Mouse (Mus musculus) limb, embryonic 15.5 days (tissue): ENCODE measurements around the gene Atrnl1. TPM values are rescaled to one million over a fixed set of nuclear protein-coding genes. Genes with fewer than 3 reads are reported as not detected.

Source experiments
- ATAC-seq: fragments of 200-750 bp; cut with Nextera tagmentation; 2 replicates; pipeline ENCODE4 v1.8.0; 2017; ENCODE audit warnings: low read depth, moderate TSS enrichment; ENCODE audit not compliant: insufficient number of reproducible peaks, low FRiP score, low TSS enrichment
- H3K27ac ChIP-seq: fragments of 300-500 bp; sonication (generic); 2 replicates; pipeline ENCODE4 v1.5.1; 2015; ENCODE audit warnings: moderate library complexity, mild to moderate bottlenecking, inconsistent platforms
- H3K27me3 ChIP-seq: fragments of 300-500 bp; sonication (generic); 2 replicates; pipeline ENCODE4 v1.6.1; 2015; ENCODE audit warnings: inconsistent platforms
- H3K36me3 ChIP-seq: fragments of 300-500 bp; sonication (generic); 2 replicates; pipeline ENCODE4 v1.6.1; 2015; ENCODE audit warnings: inconsistent platforms
- H3K4me1 ChIP-seq: fragments of 300-500 bp; sonication (generic); 2 replicates; pipeline ENCODE4 v1.6.1; 2015; ENCODE audit warnings: inconsistent platforms
- H3K4me2 ChIP-seq: fragments of 300-500 bp; sonication (generic); 2 replicates; pipeline ENCODE4 v1.6.1; 2015; ENCODE audit warnings: mild to moderate bottlenecking, inconsistent platforms
- H3K4me3 ChIP-seq: fragments of 300-500 bp; sonication (generic); 2 replicates; pipeline ENCODE4 v1.5.1; 2015; ENCODE audit warnings: mild to moderate bottlenecking, inconsistent platforms
- H3K9ac ChIP-seq: fragments of 300-500 bp; sonication (generic); 2 replicates; pipeline ENCODE4 v1.6.1; 2015; ENCODE audit warnings: inconsistent platforms
- H3K9me3 ChIP-seq: fragments of 300-500 bp; sonication (generic); 2 replicates; pipeline ENCODE4 v1.6.1; 2016; ENCODE audit warnings: inconsistent platforms
- WGBS: fragments of 180-500 bp; shearing (Covaris S2); methylation state at CpG from one replicate; pipeline ENCODE4 v1.1.7; 2015; 5-methylcytosine and 5-hydroxymethylcytosine counted together
- polyA plus RNA-seq: library from polyadenylated mRNA; unstranded; fragments of >200 nt; fragmentation: Nextera tagmentation; extraction: Ambion mirVana; gene quantifications from 2 replicates; pipeline ENCODE4 v1.2.1, GENCODE M21; 2015

The Atrnl1 gene
- polyA plus RNA-seq, 1 experiment from 2014 or later = 7.7 TPM

DNA sequence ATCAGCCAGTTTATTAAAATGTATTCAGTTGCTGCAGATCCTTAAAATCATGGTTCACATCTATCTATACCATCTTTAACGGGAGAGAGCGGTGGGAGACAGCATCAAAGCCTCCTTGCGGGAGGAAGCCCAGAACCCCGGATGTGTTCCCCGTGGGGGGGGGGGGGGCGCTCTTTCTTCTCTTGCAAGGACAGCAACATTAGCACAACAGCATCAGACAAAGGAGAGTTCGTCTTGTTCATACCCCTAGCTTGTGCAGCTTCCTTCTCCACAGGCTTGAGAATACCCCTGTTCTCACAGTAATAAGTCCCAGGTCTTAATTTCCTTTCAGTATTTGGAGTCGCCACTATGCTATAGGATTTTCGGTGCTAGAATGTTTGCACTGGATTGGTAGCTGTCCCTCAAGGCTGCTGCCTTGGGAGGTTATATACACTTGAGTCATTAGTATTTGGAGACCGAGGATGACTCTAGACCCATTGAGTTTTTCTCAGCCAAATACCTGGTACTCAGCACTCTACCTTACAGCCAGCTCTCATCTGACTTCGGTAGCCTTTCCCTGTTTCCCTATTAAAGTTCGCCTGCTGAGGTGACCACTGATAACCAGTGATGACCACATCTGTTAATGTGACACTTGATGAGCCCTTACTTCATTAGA is 449.5 kb downstream of the Atrnl1 start:
- Histone ChIP-seq H3K9ac (no peak overlapping the region), H3K27me3 (no peaks in the 10 kb centered on the region), H3K36me3 (no peaks in the 10 kb centered on the region), H3K4me1 (peaks cover 13% of the 10 kb centered on the region), H3K4me2 (no peak overlapping the region), H3K9me3 (no peaks in the 10 kb centered on the region), H3K4me3 (no peak overlapping the region), H3K27ac (no peak overlapping the region; the same call in 1 of the 2 replicates)
- no peak for ATAC-seq
- WGBS = 29% methylated on average over 12 of the region's 12 CpGs

GRCm38 (mm10) chr19:58060854-58061358 is 450.1 kb downstream of the Atrnl1 start:
- no peak overlapping the region; the same call in 1 of the 2 replicates for H3K27ac ChIP-seq
- H3K9ac ChIP-seq = no peak overlapping the region

DNA sequence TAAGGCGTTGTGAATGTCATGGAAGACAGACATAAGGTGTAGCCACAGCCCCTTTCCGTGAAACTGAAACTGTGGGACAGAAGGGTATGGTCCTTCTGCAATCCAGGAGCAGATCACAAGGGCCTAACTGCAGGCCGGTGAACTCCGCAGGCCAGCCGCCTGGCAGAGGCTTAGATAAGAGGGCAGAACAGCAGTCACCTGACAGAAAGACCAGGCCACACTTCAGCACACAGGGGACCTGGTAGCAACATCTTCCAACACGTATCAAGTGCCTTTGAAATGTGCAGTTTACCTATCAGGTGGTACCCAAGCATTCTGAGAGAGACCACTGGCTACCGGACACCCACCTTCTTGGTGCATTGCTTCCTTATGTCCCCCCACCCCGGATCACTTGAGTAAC is 451.1 kb downstream of the Atrnl1 start:
- no peak for ATAC-seq
- Histone ChIP-seq H3K4me3 (no peak overlapping the region), H3K4me1 (peaks cover 13% of the 10 kb centered on the region), H3K4me2 (no peak overlapping the region), H3K27ac (no peak overlapping the region), H3K9ac (no peak overlapping the region), H3K9me3 (no peaks in the 10 kb centered on the region), H3K27me3 (no peaks in the 10 kb centered on the region), H3K36me3 (no peaks in the 10 kb centered on the region)
- WGBS = 86% methylated on average over 8 of the region's 8 CpGs

More at GRCm38 (mm10) chr19:58060854-58061358, 450.1 kb downstream of the Atrnl1 start:
- H3K36me3 ChIP-seq = no peaks in the 10 kb centered on the region
- no peak overlapping the region for H3K4me3 ChIP-seq
- ATAC-seq = 0 out of 2 replicates have a peak, but pooled peaks have one; percentile 40
- peaks cover 13% of the 10 kb centered on the region for H3K4me1 ChIP-seq
- WGBS = 23% methylated on average over 15 of the region's 15 CpGs
- H3K27me3 ChIP-seq = no peaks in the 10 kb centered on the region
- no peaks in the 10 kb centered on the region for H3K9me3 ChIP-seq
- no peak overlapping the region for H3K4me2 ChIP-seq

DNA sequence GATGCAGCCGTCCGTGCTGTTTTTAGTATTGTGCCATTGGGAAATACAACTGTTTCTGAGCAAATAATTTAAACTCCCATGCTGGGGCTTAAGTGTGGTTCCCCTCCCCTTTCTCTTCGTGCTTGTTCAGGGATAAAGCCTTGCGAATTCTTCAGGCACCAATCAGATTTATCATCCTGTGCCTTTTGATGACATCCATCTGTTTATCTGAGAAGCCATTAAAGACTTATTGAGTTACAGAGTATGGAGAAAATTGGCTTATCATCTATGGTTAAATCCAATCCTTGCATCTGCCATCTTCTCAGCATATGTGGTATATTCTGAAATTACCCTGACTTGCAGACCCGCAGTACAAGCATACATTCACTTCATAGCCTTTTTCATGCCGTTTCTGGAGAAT is 452.7 kb downstream of the Atrnl1 start:
- H3K4me1 ChIP-seq = peaks cover 13% of the 10 kb centered on the region
- WGBS = 41% methylated on average over 6 of the region's 6 CpGs

GRCm38 (mm10) chr19:58064116-58065000 is 453.5 kb downstream of the Atrnl1 start:
- 50% methylated on average over 16 of the region's 16 CpGs for WGBS
- ATAC-seq = no peak
- Histone ChIP-seq H3K4me3 (no peak overlapping the region), H3K4me1 (peaks cover 13% of the 10 kb centered on the region), H3K27ac (no peak overlapping the region), H3K9ac (no peak overlapping the region), H3K4me2 (no peak overlapping the region), H3K27me3 (no peaks in the 10 kb centered on the region), H3K36me3 (no peaks in the 10 kb centered on the region), H3K9me3 (no peaks in the 10 kb centered on the region)

More for the DNA sequence above, 452.7 kb downstream of the Atrnl1 start:
- no peak for ATAC-seq
- Histone ChIP-seq H3K36me3 (no peaks in the 10 kb centered on the region), H3K4me3 (no peak overlapping the region), H3K9me3 (no peaks in the 10 kb centered on the region), H3K27ac (no peak overlapping the region), H3K4me2 (no peak overlapping the region), H3K9ac (no peak overlapping the region), H3K27me3 (no peaks in the 10 kb centered on the region)

GRCm38 (mm10) chr19:58065001-58065314 is 454.1 kb downstream of the Atrnl1 start:
- no peak overlapping the region for H3K4me3 ChIP-seq
- no peak overlapping the region for H3K9ac ChIP-seq
- H3K9me3 ChIP-seq = no peaks in the 10 kb centered on the region
- H3K4me1 ChIP-seq = peaks cover 13% of the 10 kb centered on the region
- no peak overlapping the region for H3K27ac ChIP-seq
- H3K27me3 ChIP-seq = no peaks in the 10 kb centered on the region
- WGBS = 67% methylated on average over 5 of the region's 5 CpGs
- ATAC-seq = no peak
- H3K36me3 ChIP-seq = no peaks in the 10 kb centered on the region
- no peak overlapping the region for H3K4me2 ChIP-seq

GRCm38 (mm10) chr19:58065514-58065913 is 454.7 kb downstream of the Atrnl1 start:
- H3K36me3 ChIP-seq = no peaks in the 10 kb centered on the region
- no peak overlapping the region for H3K27ac ChIP-seq
- ATAC-seq = no peak
- H3K4me3 ChIP-seq = no peak overlapping the region
- no peak overlapping the region for H3K4me2 ChIP-seq
- H3K27me3 ChIP-seq = no peaks in the 10 kb centered on the region
- no peak overlapping the region for H3K9ac ChIP-seq
- 90% methylated on average over 2 of the region's 2 CpGs for WGBS
- H3K4me1 ChIP-seq = peaks cover 9% of the 10 kb centered on the region
- H3K9me3 ChIP-seq = no peaks in the 10 kb centered on the region

DNA sequence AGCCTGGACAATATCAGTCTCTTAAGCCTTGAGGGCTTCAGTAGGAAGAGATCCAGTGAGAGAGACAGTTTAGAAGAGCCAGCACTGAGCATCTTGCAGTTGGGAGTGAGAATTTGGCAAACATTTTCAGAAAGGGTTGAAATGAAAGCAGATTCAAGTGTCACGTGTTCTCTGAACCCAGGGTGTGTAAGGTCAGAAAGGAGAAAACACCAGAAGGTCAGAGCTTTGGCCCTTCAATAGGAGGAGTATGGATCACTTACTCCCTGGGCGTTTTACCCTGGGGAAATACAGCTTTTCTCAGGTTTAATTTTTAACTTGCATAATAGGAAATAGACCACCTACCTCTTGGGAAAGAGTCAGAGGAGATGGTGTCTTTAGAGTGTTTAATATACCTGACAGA is 457.3 kb downstream of the Atrnl1 start:
- 84% methylated on average over 2 of the region's 2 CpGs for WGBS
- H3K4me1 ChIP-seq = 0 out of 2 replicates have a peak, but pooled peaks cover 3% of the 10 kb centered on the region

DNA sequence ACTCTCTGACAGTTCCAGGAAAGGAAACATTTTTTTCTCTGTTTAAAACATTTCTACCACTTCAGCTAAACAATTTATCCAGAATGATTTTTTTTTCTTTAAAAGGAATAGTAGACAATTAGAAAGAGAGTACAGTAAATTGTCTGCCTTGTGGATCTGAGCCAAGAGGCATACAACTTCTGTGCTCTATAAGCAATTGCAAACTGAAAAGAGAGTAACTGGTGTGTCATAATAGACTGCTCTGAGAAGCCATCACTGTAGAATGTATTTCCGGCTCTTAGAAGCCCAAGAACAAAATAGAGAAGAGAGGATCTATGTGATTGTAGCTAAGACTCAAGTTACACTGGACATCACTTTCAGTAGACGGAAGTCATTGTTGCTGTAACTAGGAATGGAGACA is 458.1 kb downstream of the Atrnl1 start:
- no peak overlapping the region for H3K4me2 ChIP-seq
- 85% methylated on average over 2 of the region's 2 CpGs for WGBS
- no peak for ATAC-seq
- H3K36me3 ChIP-seq = no peaks in the 10 kb centered on the region
- H3K9me3 ChIP-seq = no peaks in the 10 kb centered on the region
- 0 out of 2 replicates have a peak, but pooled peaks cover 3% of the 10 kb centered on the region for H3K4me1 ChIP-seq
- H3K27ac ChIP-seq = no peak overlapping the region
- no peak overlapping the region for H3K4me3 ChIP-seq
- no peaks in the 10 kb centered on the region for H3K27me3 ChIP-seq
- no peak overlapping the region for H3K9ac ChIP-seq

More for the DNA sequence above, 457.3 kb downstream of the Atrnl1 start:
- Histone ChIP-seq H3K27me3 (no peaks in the 10 kb centered on the region), H3K9me3 (no peaks in the 10 kb centered on the region), H3K27ac (no peak overlapping the region), H3K4me3 (no peak overlapping the region), H3K4me2 (no peak overlapping the region), H3K9ac (no peak overlapping the region), H3K36me3 (no peaks in the 10 kb centered on the region)
- ATAC-seq = no peak

GRCm38 (mm10) chr19:58072404-58072803 is 461.6 kb downstream of the Atrnl1 start:
- H3K36me3 ChIP-seq = no peaks in the 10 kb centered on the region
- H3K4me2 ChIP-seq = no peak overlapping the region
- no peaks in the 10 kb centered on the region for H3K9me3 ChIP-seq
- H3K4me1 ChIP-seq = no peaks in the 10 kb centered on the region
- no peaks in the 10 kb centered on the region for H3K27me3 ChIP-seq
- no peak for ATAC-seq
- H3K9ac ChIP-seq = no peak overlapping the region
- no peak overlapping the region for H3K27ac ChIP-seq
- H3K4me3 ChIP-seq = no peak overlapping the region
- 52% methylated on average over 5 of the region's 5 CpGs for WGBS

- ATAC-seq = no peak
- Histone ChIP-seq H3K4me3 (no peak overlapping the region), H3K27me3 (no peaks in the 10 kb centered on the region), H3K4me2 (no peak overlapping the region), H3K9ac (no peak overlapping the region), H3K36me3 (no peaks in the 10 kb centered on the region), H3K27ac (no peak overlapping the region), H3K4me1 (no peaks in the 10 kb centered on the region), H3K9me3 (no peaks in the 10 kb centered on the region)
- 91% methylated on average over 9 of the region's 9 CpGs for WGBS
Observed at GRCm38 (mm10) chr19:58072846-58073245, 462.0 kb downstream of the Atrnl1 start.

- Histone ChIP-seq H3K9ac (no peak overlapping the region), H3K27me3 (no peaks in the 10 kb centered on the region), H3K36me3 (no peaks in the 10 kb centered on the region), H3K4me3 (no peak overlapping the region), H3K4me2 (no peak overlapping the region), H3K27ac (no peak overlapping the region), H3K4me1 (no peaks in the 10 kb centered on the region), H3K9me3 (no peaks in the 10 kb centered on the region)
- WGBS = 51% methylated on average over 6 of the region's 6 CpGs
- ATAC-seq = no peak
Observed at GRCm38 (mm10) chr19:58075252-58075651, 464.4 kb downstream of the Atrnl1 start.
